Mouse (Mus musculus): Measurements from ENCODE around the gene Gabbr2. TPM values are rescaled to one million over a fixed set of nuclear protein-coding genes. Genes with fewer than 3 reads are reported as not detected.

Gene Gabbr2
- polyA plus RNA-seq, 1 experiment from 2014 or later: 0.54 TPM

DNA sequence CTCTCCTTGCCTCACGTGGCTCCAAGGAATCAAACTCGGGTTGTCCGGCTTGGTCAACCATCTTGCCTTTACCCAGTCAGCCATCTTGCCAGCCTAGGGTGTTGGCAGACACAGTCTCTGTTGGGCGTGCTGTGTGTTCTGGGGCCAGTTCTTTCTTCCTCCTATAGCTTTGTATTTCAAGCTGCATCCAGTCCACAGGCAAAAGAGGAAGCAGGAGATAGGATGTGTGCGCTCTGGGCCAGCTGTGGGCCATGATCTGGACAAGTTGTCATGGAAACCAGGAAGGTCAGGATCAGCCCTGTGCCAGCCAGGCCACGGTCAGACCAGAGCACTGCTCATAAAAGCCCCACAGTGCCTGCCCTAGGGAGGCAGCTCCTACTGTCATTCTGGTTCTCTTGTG lies 74.9 kb downstream of the Gabbr2 start:
- 82% methylated on average over 6 of the region's 6 CpGs for WGBS
- DNase-seq (ENCODE audit: low spot score): no peak

DNA sequence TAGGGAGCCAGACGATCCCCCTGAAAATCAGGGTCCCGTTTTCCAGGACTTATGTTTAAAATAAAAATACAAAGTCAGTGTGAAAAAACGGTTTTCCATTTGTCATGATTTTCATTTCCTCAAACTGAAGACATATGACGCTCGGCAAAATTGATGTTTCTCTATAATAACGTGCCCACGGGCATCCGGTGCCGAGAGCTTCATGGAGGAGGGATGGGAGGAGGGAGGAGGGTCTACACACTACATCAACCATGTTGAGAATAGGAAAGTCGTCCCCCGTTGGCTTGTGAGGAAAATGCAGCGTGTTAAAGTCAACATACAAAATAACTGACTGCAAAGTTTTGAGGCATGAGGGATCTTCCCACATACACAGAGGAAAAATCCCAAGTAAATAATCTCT lies 75.7 kb downstream of the Gabbr2 start:
- ATAC-seq (ENCODE audit: low FRiP score) (no peak), DNase-seq (ENCODE audit: low spot score) (no peak)
- Histone ChIP-seq H3K36me3 (ENCODE audit: control insufficient read depth, insufficient read depth, low read length) (no peaks in the 10 kb centered on the region), H3K27me3 (ENCODE audit: control insufficient read depth, insufficient read depth, low read length) (no peaks in the 10 kb centered on the region), H3K27ac (ENCODE audit: low read depth, low read length) (no peak overlapping the region), H3K4me3 (ENCODE audit: low read depth, low read length) (no peak overlapping the region), H3K4me2 (replicated peaks; ENCODE audit: low read depth, low read length) (no peak overlapping the region), H3K4me1 (replicated peaks; ENCODE audit: control insufficient read depth, insufficient read depth, low read length) (0 out of 2 replicates have a peak, but pooled peaks cover 2% of the 10 kb centered on the region), H3K9ac (ENCODE audit: low read depth, low read length) (no peak overlapping the region), H3K9me3 (ENCODE audit: control insufficient read depth, low read length) (no peaks in the 10 kb centered on the region)
- 91% methylated on average over 12 of the region's 12 CpGs for WGBS

More for the DNA sequence above, 74.9 kb downstream of the Gabbr2 start:
- H3K27ac ChIP-seq (ENCODE audit: low read depth, low read length): no peak overlapping the region
- ATAC-seq (ENCODE audit: low FRiP score): no peak
- H3K36me3 ChIP-seq (ENCODE audit: control insufficient read depth, insufficient read depth, low read length): no peaks in the 10 kb centered on the region
- 0 out of 2 replicates have a peak, but pooled peaks cover 2% of the 10 kb centered on the region for H3K4me1 ChIP-seq (replicated peaks; ENCODE audit: control insufficient read depth, insufficient read depth, low read length)
- no peak overlapping the region for H3K4me2 ChIP-seq (replicated peaks; ENCODE audit: low read depth, low read length)
- no peaks in the 10 kb centered on the region for H3K9me3 ChIP-seq (ENCODE audit: control insufficient read depth, low read length)
- no peak overlapping the region for H3K9ac ChIP-seq (ENCODE audit: low read depth, low read length)
- H3K27me3 ChIP-seq (ENCODE audit: control insufficient read depth, insufficient read depth, low read length): no peaks in the 10 kb centered on the region
- H3K4me3 ChIP-seq (ENCODE audit: low read depth, low read length): no peak overlapping the region

GRCm38 (mm10) chr4:46915476-46915875 lies 76.2 kb downstream of the Gabbr2 start:
- peak; percentile 18 for DNase-seq (ENCODE audit: low spot score)
- no peak for ATAC-seq (ENCODE audit: low FRiP score)
- Histone ChIP-seq H3K9me3 (ENCODE audit: control insufficient read depth, low read length) (no peaks in the 10 kb centered on the region), H3K4me3 (ENCODE audit: low read depth, low read length) (no peak overlapping the region), H3K4me2 (replicated peaks; ENCODE audit: low read depth, low read length) (no peak overlapping the region), H3K27me3 (ENCODE audit: control insufficient read depth, insufficient read depth, low read length) (no peaks in the 10 kb centered on the region), H3K27ac (ENCODE audit: low read depth, low read length) (no peak overlapping the region), H3K9ac (ENCODE audit: low read depth, low read length) (no peak overlapping the region), H3K36me3 (ENCODE audit: control insufficient read depth, insufficient read depth, low read length) (no peaks in the 10 kb centered on the region), H3K4me1 (replicated peaks; ENCODE audit: control insufficient read depth, insufficient read depth, low read length) (0 out of 2 replicates have a peak, but pooled peaks cover 2% of the 10 kb centered on the region)
- WGBS: 78% methylated on average over 14 of the region's 14 CpGs

GRCm38 (mm10) chr4:46914606-46915005 lies 77.1 kb downstream of the Gabbr2 start:
- DNase-seq (ENCODE audit: low spot score): no peak
- H3K4me1 ChIP-seq (replicated peaks; ENCODE audit: control insufficient read depth, insufficient read depth, low read length): 0 out of 2 replicates have a peak, but pooled peaks cover 2% of the 10 kb centered on the region
- no peaks in the 10 kb centered on the region for H3K27me3 ChIP-seq (ENCODE audit: control insufficient read depth, insufficient read depth, low read length)
- 86% methylated on average over 6 of the region's 6 CpGs for WGBS
- no peak overlapping the region for H3K9ac ChIP-seq (ENCODE audit: low read depth, low read length)
- H3K36me3 ChIP-seq (ENCODE audit: control insufficient read depth, insufficient read depth, low read length): no peaks in the 10 kb centered on the region
- H3K27ac ChIP-seq (ENCODE audit: low read depth, low read length): no peak overlapping the region
- H3K9me3 ChIP-seq (ENCODE audit: control insufficient read depth, low read length): no peaks in the 10 kb centered on the region
- H3K4me2 ChIP-seq (replicated peaks; ENCODE audit: low read depth, low read length): no peak overlapping the region
- H3K4me3 ChIP-seq (ENCODE audit: low read depth, low read length): no peak overlapping the region
- ATAC-seq (ENCODE audit: low FRiP score): no peak

DNA sequence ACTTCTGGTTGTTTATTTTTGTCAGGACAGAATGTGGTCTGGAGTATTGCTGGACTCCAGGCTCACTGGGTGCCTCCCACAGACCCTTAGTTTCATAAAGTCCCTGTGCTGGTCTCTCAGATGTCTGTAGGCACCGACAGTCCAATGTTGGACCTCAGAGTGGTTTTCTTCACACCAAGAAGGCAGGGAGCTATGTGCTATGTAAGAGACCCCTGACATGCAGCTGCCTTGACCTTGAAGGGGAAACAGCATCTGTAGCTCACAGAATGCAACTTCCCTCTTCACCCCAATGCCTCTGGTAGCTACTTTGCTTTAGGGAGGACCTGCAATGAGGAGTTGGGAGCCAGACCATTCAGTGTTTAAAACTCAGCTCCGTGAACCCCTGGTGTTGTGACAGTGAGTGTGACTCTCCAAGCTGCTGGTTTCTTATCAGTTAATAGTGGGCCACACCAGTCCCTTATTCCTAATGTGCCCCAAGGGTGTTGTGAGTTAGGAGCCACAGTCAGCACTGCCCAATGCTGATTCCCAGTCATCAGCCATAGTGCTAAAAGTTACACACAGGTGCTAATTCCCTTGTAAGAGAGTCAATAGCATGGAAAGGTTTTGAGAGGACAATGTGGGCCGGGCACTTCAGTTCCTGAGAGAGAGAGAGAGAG lies 85.5 kb downstream of the Gabbr2 start:
- H3K4me3 ChIP-seq (ENCODE audit: low read depth, low read length): no peak overlapping the region
- no peaks in the 10 kb centered on the region for H3K4me1 ChIP-seq (replicated peaks; ENCODE audit: control insufficient read depth, insufficient read depth, low read length)
- no peaks in the 10 kb centered on the region for H3K27me3 ChIP-seq (ENCODE audit: control insufficient read depth, insufficient read depth, low read length)
- H3K27ac ChIP-seq (ENCODE audit: low read depth, low read length): no peak overlapping the region
- no peaks in the 10 kb centered on the region for H3K36me3 ChIP-seq (ENCODE audit: control insufficient read depth, insufficient read depth, low read length)
- ATAC-seq (ENCODE audit: low FRiP score): no peak
- H3K9me3 ChIP-seq (ENCODE audit: control insufficient read depth, low read length): no peaks in the 10 kb centered on the region
- no peak overlapping the region for H3K9ac ChIP-seq (ENCODE audit: low read depth, low read length)
- DNase-seq (ENCODE audit: low spot score): no peak
- WGBS: 80% methylated on average over 3 of the region's 3 CpGs
- no peak overlapping the region for H3K4me2 ChIP-seq (replicated peaks; ENCODE audit: low read depth, low read length)

DNA sequence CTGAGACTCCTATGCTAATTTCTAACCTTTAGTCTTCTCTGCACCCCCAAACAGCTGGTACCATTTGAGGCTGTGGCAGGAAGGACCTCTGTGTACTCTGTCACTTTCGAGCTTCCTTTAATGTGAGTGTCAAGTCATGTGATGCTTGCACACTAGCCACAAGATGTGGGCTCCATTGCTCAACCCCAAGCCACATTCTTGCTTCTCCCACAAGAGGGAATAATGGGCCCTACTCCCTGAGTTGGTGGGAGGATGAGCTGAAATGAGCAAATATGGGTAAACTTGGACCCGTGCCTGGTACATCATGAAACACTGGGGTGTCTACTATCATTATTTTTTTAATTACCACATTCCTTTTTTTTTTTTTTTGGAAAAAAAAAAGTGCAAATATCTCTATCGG lies 86.5 kb downstream of the Gabbr2 start:
- no peaks in the 10 kb centered on the region for H3K4me1 ChIP-seq (replicated peaks; ENCODE audit: control insufficient read depth, insufficient read depth, low read length)
- H3K4me3 ChIP-seq (ENCODE audit: low read depth, low read length): no peak overlapping the region
- DNase-seq (ENCODE audit: low spot score): no peak
- no peaks in the 10 kb centered on the region for H3K27me3 ChIP-seq (ENCODE audit: control insufficient read depth, insufficient read depth, low read length)
- H3K4me2 ChIP-seq (replicated peaks; ENCODE audit: low read depth, low read length): no peak overlapping the region
- no peak overlapping the region for H3K27ac ChIP-seq (ENCODE audit: low read depth, low read length)
- no peak for ATAC-seq (ENCODE audit: low FRiP score)
- H3K9me3 ChIP-seq (ENCODE audit: control insufficient read depth, low read length): no peaks in the 10 kb centered on the region
- H3K9ac ChIP-seq (ENCODE audit: low read depth, low read length): no peak overlapping the region
- no peaks in the 10 kb centered on the region for H3K36me3 ChIP-seq (ENCODE audit: control insufficient read depth, insufficient read depth, low read length)
- WGBS: 85% methylated on average over 3 of the region's 3 CpGs

DNA sequence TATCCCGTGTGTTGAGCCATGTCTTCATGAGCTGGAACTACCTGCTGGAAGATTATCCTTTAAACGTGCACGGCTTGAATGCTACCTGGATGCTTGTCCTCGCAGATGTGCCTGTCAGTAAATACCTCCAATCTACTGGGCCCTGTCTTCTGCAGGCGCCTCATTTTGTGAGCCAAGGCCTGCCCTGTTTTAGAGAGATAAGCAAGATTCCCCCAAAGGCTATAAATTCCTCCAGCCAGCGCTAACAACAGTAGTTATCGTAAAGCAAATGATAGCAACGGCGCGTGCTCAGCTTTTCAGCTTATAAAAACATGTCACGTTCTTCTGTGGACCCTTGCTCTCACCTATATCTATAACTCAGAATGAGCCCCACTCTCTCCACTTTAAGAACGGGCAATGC lies 87.5 kb downstream of the Gabbr2 start:
- Histone ChIP-seq H3K27ac (ENCODE audit: low read depth, low read length) (no peak overlapping the region), H3K27me3 (ENCODE audit: control insufficient read depth, insufficient read depth, low read length) (no peaks in the 10 kb centered on the region), H3K9ac (ENCODE audit: low read depth, low read length) (no peak overlapping the region), H3K9me3 (ENCODE audit: control insufficient read depth, low read length) (no peaks in the 10 kb centered on the region), H3K4me3 (ENCODE audit: low read depth, low read length) (no peak overlapping the region), H3K4me2 (replicated peaks; ENCODE audit: low read depth, low read length) (no peak overlapping the region), H3K4me1 (replicated peaks; ENCODE audit: control insufficient read depth, insufficient read depth, low read length) (no peaks in the 10 kb centered on the region), H3K36me3 (ENCODE audit: control insufficient read depth, insufficient read depth, low read length) (no peaks in the 10 kb centered on the region)
- ATAC-seq (ENCODE audit: low FRiP score) (no peak), DNase-seq (ENCODE audit: low spot score) (no peak)
- WGBS: 88% methylated on average over 12 of the region's 12 CpGs

GRCm38 (mm10) chr4:46898546-46898945 lies 93.1 kb downstream of the Gabbr2 start:
- H3K9me3 ChIP-seq (ENCODE audit: control insufficient read depth, low read length): no peaks in the 10 kb centered on the region
- no peaks in the 10 kb centered on the region for H3K36me3 ChIP-seq (ENCODE audit: control insufficient read depth, insufficient read depth, low read length)
- no peaks in the 10 kb centered on the region for H3K4me1 ChIP-seq (replicated peaks; ENCODE audit: control insufficient read depth, insufficient read depth, low read length)
- no peak overlapping the region for H3K27ac ChIP-seq (ENCODE audit: low read depth, low read length)
- no peak for DNase-seq (ENCODE audit: low spot score)
- no peak overlapping the region for H3K4me2 ChIP-seq (replicated peaks; ENCODE audit: low read depth, low read length)
- no peak for ATAC-seq (ENCODE audit: low FRiP score)
- no peak overlapping the region for H3K4me3 ChIP-seq (ENCODE audit: low read depth, low read length)
- H3K27me3 ChIP-seq (ENCODE audit: control insufficient read depth, insufficient read depth, low read length): no peaks in the 10 kb centered on the region
- 71% methylated on average over 4 of the region's 4 CpGs for WGBS
- H3K9ac ChIP-seq (ENCODE audit: low read depth, low read length): no peak overlapping the region

DNA sequence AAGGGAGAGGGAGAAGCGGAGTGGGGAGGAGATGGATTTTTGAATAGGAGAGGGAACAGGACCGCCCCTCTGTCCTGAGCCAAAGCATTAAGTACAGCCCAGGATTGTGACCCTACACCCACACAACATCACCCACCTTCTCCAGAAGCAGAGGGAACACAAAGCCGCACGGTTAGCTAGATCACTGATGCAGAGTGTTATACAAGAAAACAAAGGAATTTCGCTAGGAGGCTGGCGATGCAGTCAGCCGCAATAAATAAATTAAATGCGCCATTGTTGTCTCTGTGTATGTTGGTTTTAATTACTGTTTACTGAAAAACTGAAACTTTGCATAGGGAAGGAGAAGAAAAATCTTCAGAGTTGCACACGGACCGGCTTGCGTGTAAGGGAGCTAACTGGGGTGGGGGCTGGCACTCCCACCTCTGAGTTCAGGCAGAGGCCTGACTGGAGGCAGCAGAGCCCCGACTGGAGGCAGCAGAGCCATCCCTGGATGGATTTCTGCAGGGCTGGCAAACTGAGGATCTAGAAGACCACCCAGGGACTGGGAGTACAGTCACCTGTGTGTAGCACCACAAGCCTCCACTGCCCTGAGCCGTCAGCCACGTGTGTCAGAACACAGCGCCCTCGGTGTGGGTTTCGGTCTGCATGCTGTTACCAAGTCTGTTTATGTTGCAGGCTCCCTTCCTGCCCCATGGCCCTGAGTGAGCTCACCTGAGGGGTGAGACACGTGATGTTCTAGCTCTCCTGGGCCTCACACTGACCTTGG lies 93.9 kb downstream of the Gabbr2 start:
- ATAC-seq (ENCODE audit: low FRiP score) (no peak), DNase-seq (ENCODE audit: low spot score) (no peak)
- WGBS: 60% methylated on average over 18 of the region's 18 CpGs
- H3K36me3 ChIP-seq (ENCODE audit: control insufficient read depth, insufficient read depth, low read length): no peaks in the 10 kb centered on the region
- no peaks in the 10 kb centered on the region for H3K4me1 ChIP-seq (replicated peaks; ENCODE audit: control insufficient read depth, insufficient read depth, low read length)
- no peak overlapping the region for H3K4me3 ChIP-seq (ENCODE audit: low read depth, low read length)
- no peak overlapping the region for H3K9ac ChIP-seq (ENCODE audit: low read depth, low read length)
- no peak overlapping the region for H3K4me2 ChIP-seq (replicated peaks; ENCODE audit: low read depth, low read length)
- H3K27ac ChIP-seq (ENCODE audit: low read depth, low read length): no peak overlapping the region
- H3K9me3 ChIP-seq (ENCODE audit: control insufficient read depth, low read length): no peaks in the 10 kb centered on the region
- no peaks in the 10 kb centered on the region for H3K27me3 ChIP-seq (ENCODE audit: control insufficient read depth, insufficient read depth, low read length)

Data from hindbrain, embryonic 11.5 days (tissue).